Mouse (Mus musculus) olfactory bulb, adult 2 months (tissue): Measurements from ENCODE around the gene Slc35b4. TPM values are rescaled to one million over a fixed set of nuclear protein-coding genes. Genes with fewer than 3 reads are reported as not detected.
A peak's percentile ranks its signal among the peaks of the same experiment; 100 is the strongest.

Source experiments
- H3K27ac ChIP-seq: fragments of 200-500 bp; 2 replicates; pipeline ENCODE4 v1.5.1; 2012; ENCODE audit warnings: low read depth, low read length; ENCODE audit not compliant: insufficient read depth
- H3K4me1 ChIP-seq: fragments of 200-500 bp; 2 replicates; pipeline ENCODE4 v1.6.1; 2012; ENCODE audit warnings: low read length; ENCODE audit not compliant: control insufficient read depth, insufficient read depth
- H3K4me3 ChIP-seq: fragments of 200-500 bp; 2 replicates; pipeline ENCODE4 v1.5.1; 2012; ENCODE audit warnings: mild to moderate bottlenecking, low read depth, low read length, moderate library complexity; ENCODE audit not compliant: insufficient read depth
- CTCF ChIP-seq: fragments of 200-500 bp; IDR thresholded peaks from 2 replicates; pipeline ENCODE4 v1.5.1; 2012; ENCODE audit warnings: low read depth, mild to moderate bottlenecking, low read length, moderate library complexity; ENCODE audit not compliant: insufficient read depth
- POLR2A ChIP-seq: fragments of 200-500 bp; IDR thresholded peaks from 2 replicates; pipeline ENCODE4 v1.6.1; 2012; ENCODE audit warnings: mild to moderate bottlenecking, low read depth, low read length, moderate library complexity; ENCODE audit not compliant: insufficient read depth
- WGBS: fragments of 180-500 bp; shearing (Covaris S2); methylation state at CpG from one replicate; pipeline ENCODE4 v1.1.7; 2018; 5-methylcytosine and 5-hydroxymethylcytosine counted together
- polyA plus RNA-seq: library from polyadenylated mRNA; stranded (reverse); fragments of >200 nt; gene quantifications from 2 replicates; pipeline ENCODE4 v1.2.4, GENCODE M21; 2012; ENCODE audit warnings: low replicate concordance; ENCODE audit not compliant: missing spikeins, insufficient read depth, insufficient read length

The Slc35b4 gene
- polyA plus RNA-seq, 1 experiment = not detected

DNA sequence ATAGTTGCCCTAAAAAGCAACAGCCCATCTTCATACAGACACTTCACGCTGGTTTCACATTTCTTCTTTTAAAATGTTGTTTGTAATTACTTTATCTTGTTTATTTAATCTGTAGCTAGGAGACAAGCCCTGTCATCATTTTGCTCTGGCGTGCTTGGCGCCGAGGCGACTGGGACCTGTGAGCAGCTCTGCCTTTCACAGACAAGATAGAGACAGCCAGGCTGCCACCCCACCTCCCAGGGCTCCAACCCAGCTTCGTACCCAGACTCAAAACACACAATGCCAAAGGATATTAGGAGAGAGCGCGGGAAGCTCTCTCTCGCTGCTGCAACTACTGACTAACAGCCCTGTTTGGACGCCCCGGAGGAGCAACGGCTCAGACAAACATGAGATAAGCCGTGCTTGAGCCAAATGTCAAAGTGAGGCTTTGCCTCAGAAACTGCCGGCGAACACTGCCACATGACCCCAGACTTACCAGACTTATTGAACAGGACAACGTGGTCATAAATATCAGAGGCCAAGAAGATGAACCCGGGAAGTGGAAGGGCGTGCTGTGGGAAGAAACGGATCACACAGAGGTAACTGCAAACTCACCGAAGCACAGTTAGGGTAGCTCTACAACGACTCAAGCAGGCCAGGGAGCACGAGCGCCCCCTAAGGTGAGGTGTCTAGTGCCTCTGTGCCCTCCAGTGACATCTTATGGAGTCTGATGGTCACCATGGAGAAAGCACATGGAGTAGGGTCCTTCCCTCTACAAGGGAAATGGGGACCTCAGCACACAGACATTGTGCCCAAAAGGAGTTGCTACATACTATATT lies 16.7 kb downstream of the Slc35b4 start:
- Histone ChIP-seq H3K4me3 (no peak overlapping the region), H3K27ac (no peak overlapping the region), H3K4me1 (no peaks in the 10 kb centered on the region)
- 86% methylated on average over 23 of the region's 23 CpGs for WGBS
- no peak for TF ChIP-seq CTCF
- no peak for TF ChIP-seq POLR2A

- Histone ChIP-seq H3K4me3 (no peak overlapping the region), H3K27ac (no peak overlapping the region), H3K4me1 (peaks cover 12% of the 10 kb centered on the region)
- 88% methylated on average over 14 of the region's 14 CpGs for WGBS
- TF ChIP-seq CTCF (no peak), POLR2A (no peak)
These were observed 19.8 kb downstream of the Slc35b4 start for GRCm38 (mm10) chr6:34156841-34157748.

- Histone ChIP-seq H3K4me1 (peaks cover 12% of the 10 kb centered on the region), H3K4me3 (no peak overlapping the region), H3K27ac (no peak overlapping the region)
- TF ChIP-seq POLR2A (no peak), CTCF (no peak)
- 69% methylated on average over 5 of the region's 5 CpGs for WGBS
These were observed 20.9 kb downstream of the Slc35b4 start for GRCm38 (mm10) chr6:34156057-34156456.

DNA sequence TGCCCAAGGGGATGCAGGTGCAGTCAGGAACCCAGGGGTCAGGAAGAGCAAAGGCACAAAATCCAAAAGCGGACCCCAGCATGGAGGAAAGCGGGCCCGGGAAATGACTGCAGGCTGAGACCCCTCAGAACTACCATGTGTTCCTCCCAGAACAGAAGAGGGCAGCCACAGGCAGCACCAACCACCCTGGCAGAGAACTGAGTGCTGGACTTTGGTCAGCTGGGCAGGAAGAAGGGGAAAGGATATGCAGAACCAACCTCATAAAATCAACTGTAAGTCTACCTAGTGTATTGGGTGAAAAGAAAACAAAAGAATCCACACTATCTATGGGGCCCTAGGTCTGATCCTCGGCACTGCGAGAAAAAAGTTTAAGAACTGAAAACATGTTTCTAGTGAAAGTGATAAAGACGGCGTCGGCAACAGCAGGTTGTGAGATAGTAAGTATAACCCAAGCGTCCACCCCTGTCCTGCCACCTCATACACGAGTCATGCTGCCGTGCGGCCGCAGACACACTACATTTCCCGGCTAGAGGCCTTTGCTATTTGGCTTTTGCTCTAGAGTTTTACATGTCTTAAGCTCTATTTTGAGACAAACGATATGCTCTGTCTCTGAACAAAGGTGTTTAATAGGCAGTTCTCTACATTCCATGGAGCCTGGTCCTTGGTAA lies 21.6 kb downstream of the Slc35b4 start:
- Histone ChIP-seq H3K4me3 (no peak overlapping the region), H3K27ac (no peak overlapping the region), H3K4me1 (peaks cover 12% of the 10 kb centered on the region)
- TF ChIP-seq CTCF = no peak
- no peak for TF ChIP-seq POLR2A
- 92% methylated on average over 15 of the region's 15 CpGs for WGBS

DNA sequence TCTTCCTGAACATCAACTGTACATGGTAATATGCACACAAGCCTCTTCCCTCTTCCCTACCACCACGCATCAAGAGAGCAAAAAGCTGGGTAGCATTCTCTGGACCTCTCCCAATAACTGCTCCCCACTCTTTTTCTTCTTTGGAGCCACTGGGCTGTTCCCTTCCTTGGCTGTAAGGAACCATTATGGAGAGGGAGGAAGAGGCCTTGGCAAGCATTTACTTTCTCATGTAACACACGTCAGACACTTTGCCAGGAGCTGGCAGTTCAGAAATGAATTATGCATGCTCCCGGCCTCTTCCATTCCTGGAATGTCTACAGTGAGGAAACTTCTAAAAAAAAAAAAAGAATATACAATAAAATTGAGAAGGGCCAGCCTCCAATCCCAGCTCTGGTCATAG lies 22.7 kb downstream of the Slc35b4 start:
- Histone ChIP-seq H3K4me3 (no peak overlapping the region), H3K4me1 (peaks cover 12% of the 10 kb centered on the region), H3K27ac (peak overlapping the region; percentile 25; the same call in 1 of the 2 replicates)
- 61% methylated on average over 3 of the region's 3 CpGs for WGBS
- no peak for TF ChIP-seq POLR2A
- no peak for TF ChIP-seq CTCF

DNA sequence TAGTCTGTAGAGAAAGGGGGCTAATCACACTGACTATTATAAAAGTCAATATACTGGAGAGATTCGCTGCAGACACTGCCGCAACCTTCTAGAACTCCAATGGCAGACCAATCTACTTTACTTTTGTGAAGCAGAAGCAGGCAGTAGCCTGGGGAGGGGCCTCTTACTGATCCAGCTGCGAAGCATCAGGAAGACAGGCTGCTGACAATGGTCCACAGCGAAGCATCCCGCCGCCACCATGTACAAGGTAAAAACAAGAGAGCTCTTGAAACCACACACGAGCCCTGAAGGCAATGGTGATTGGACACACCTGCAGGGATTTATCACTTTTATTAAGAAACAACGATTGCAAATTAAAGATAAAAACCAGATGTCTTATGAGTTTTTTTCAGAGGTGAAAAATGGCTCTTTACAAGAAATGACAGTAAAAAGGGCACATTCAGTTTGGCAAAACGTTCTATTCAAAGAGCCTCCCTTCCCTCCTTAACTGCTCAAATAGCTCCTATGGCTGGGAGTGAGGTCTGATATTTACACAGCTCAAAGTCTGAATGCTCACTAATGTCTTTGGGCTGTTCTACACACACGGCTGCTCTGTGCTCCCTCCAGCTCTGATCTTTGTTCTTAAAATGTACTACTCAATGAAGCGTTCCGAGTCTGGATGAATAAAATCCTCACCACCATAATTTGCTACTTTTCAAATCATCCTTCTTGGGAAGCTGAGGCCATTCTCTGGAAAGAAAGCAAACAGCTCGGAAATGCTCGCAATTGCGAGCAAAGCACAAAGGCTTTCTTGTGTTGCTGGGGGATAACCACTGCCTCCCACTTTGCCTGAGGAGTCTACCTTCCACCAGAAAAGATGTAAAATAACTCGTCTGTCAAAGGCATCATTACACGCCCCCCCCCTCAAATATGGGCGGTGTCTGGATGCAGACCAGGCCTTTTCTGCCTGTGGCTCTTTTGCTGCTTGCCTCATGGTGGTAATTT lies 23.6 kb downstream of the Slc35b4 start:
- peak overlapping the region; percentile 25; the same call in 1 of the 2 replicates for H3K27ac ChIP-seq
- 41% methylated on average over 18 of the region's 18 CpGs for WGBS

DNA sequence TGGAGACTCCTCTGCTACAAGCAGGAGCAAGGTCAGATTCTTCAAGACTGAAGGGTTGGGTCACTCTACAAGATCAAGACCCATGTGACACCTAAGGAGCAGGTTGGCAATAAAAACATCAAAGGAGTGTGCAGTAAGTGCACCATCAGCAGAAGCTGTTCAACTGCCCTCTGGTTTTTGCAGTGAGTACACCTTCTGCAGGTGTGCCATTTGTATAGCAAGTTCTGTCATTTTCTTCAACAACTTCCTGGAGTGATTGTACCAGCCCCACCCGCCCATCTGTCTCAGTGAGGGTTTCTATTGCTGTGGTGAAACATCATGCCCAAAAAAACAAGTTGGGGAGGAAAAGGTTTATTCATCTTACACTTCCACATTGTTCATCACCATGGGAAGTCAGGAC lies 27.1 kb downstream of the Slc35b4 start:
- TF ChIP-seq POLR2A (no peak), CTCF (no peak)
- no peak overlapping the region for H3K4me3 ChIP-seq
- no peak overlapping the region for H3K27ac ChIP-seq
- peaks cover 9% of the 10 kb centered on the region for H3K4me1 ChIP-seq
- WGBS = 94% methylated on average over 1 of the region's 1 CpGs

More for the DNA sequence above, 23.6 kb downstream of the Slc35b4 start:
- peaks cover 12% of the 10 kb centered on the region for H3K4me1 ChIP-seq
- TF ChIP-seq POLR2A = no peak
- no peak for TF ChIP-seq CTCF
- no peak overlapping the region for H3K4me3 ChIP-seq

GRCm38 (mm10) chr6:34149066-34149465 lies 27.8 kb downstream of the Slc35b4 start:
- 93% methylated on average over 9 of the region's 9 CpGs for WGBS
- H3K4me3 ChIP-seq = no peak overlapping the region
- TF ChIP-seq POLR2A (no peak), CTCF (no peak)
- H3K27ac ChIP-seq = no peak overlapping the region
- H3K4me1 ChIP-seq = peaks cover 7% of the 10 kb centered on the region
